ENCODE assay signal across 18 mouse cellular contexts in genomic region chr19:33453725-33454124, GRCm38 (mm10).
DNase-seq lines count a peak whose midpoint lies in the region.
"Had no signal": no experiment of that assay in that cellular context is flagged by ENCODE, and none has a peak within 500 bp of the region (broad histone marks: within the 10 kb centered on the region; RNA-seq: fewer than 3 reads in every experiment).

No protein-coding gene starts in this region.

- DNase-seq in cerebellum, adult 11 months, result peak; percentile 9
- DNase-seq in cerebellum, postnatal 4 days (ENCODE audit: low spot score in 2 of 2), result no peak
- DNase-seq in ZHBTc4 (ENCODE audit: low read depth, low spot score), result peak; percentile 38
- peak; percentile 19 for DNase-seq in cerebellum, adult 9-10 months
- peak; percentile 41 to 43 for DNase-seq in cerebellum, postnatal 36 days
- DNase-seq in urinary bladder, adult 18-20 months (ENCODE audit: low spot score in 2 of 2), result no peak
- no peak for DNase-seq in layer of hippocampus, adult 11-12 months (ENCODE audit: low spot score)
- DNase-seq: adrenal gland, postnatal 25 days; gastrocnemius, postnatal 10 days; heart, postnatal 14 days; kidney, adult 2 months; kidney, postnatal 36 days; layer of hippocampus, postnatal 36 days; liver; lung, embryonic 14.5 days; right cerebral cortex, postnatal 4 days; thymus, adult 2 months; thymus, postnatal 4 days had no signal

Comparison
In these comparisons a context has a peak if more than half of its experiments do, and no peak if none do; other contexts are left out.
1. DNase-seq: peak in cerebellum, adult 11 months (single experiment), ZHBTc4 (single experiment), cerebellum, adult 9-10 months (single experiment) and cerebellum, postnatal 36 days (2 of 2); none in cerebellum, postnatal 4 days (0 of 2), urinary bladder, adult 18-20 months (0 of 2) and layer of hippocampus, adult 11-12 months (single experiment).